Mouse (Mus musculus): ENCODE measurements around the gene Atp13a5. TPM values are rescaled to one million over a fixed set of nuclear protein-coding genes. Genes with fewer than 3 reads are reported as not detected.
A peak's percentile ranks its signal among the peaks of the same experiment; 100 is the strongest.

Atp13a5 gene
- total RNA-seq, 2 experiments from 2014 or later: 12.5 to 13.0 TPM

DNA sequence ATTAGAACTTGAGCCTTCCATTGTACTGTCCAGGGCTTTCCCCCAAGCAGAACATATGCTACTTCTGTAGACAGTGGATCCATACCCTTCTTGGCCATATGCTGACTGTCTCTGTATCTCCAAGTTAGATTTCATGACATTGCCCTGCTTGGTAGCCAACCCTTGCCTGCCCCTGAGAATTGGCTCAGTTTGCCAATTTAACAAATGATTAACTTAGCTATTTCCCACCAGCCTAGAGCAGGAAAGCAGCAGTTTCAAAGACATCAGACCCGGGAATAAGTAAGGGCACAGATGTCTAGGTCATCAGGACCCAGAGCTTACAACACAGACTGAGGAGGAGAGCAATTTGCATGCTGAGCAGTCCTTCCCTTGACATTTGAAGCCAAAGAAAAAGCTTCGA is 173.0 kb downstream of the Atp13a5 start:
- no peak for DNase-seq (ENCODE audit: low spot score in 2 of 2)

DNA sequence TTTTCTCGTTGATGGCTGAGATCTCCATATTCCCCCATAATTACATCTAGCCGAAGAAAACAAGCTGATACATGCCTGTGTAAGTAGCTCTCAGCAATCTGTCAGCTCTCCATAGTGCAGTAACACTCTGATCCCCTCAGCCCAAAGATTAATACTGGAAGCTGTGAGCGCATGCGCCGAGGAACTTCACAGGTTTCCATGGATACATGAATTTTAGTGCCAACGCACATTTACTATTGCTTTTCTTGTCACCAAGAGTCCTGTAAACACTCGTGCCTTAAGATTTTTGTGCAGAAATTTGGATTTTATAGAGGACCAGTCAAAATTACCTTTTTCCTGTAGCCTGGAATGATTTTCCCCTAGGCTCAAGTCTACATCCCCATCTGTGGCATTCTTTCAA is 173.7 kb downstream of the Atp13a5 start:
- DNase-seq (ENCODE audit: low spot score in 2 of 2): peak; percentile 26 to 53

- DNase-seq (ENCODE audit: low spot score in 2 of 2): no peak
Observed at GRCm38 (mm10) chr16:29201146-29201545, 177.4 kb downstream of the Atp13a5 start.

DNA sequence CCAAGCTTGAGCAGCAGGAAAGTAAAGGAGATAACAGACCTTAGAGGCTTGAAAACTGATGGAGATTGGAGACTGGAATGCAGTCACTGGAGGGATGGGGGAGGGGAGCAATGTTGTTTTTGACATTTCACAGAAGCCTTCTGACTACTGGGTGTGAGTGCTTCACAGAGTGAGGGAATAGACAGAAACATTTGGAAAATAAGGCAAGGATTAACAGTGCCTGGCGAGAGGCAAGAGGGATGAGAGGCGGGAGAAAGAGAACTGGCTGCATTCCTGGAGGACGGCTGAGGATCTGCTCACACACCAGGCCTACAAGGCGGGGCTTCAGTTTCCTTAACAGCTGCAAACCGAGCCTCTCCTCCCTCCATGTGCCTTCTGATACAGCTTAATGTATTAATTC is 180.1 kb downstream of the Atp13a5 start:
- peak in 1 of 2 experiments; percentile 40 for DNase-seq (ENCODE audit: low spot score in 2 of 2)

DNA sequence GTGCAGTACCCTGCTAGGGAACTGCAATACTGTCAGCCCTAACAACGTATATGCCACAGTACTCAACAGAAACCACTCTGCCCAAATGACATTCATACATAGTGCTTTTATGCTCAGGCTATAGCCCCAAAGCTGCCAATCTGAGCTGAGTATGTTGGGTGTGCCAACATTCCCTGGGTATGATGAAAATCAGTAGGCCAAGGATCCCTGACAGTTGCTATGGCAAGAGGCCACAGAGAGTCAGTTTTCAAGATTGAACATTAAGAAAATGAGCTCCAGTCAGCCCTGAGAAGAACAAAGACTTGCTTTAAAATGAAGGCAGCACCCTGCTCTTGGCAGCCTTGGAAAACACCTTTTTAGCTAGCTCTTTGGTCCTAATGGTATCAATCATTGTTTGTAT is 183.4 kb downstream of the Atp13a5 start:
- DNase-seq (ENCODE audit: low spot score in 2 of 2): no peak

- no peak for DNase-seq (ENCODE audit: low spot score in 2 of 2)
Observed at GRCm38 (mm10) chr16:29193981-29194380, 184.6 kb downstream of the Atp13a5 start.

GRCm38 (mm10) chr16:29192911-29193310 is 185.6 kb downstream of the Atp13a5 start:
- no peak for DNase-seq (ENCODE audit: low spot score in 2 of 2)

Other genes starting within 250 kb of the Atp13a5 start
- gene Hrasls, start 169.0 kb downstream of the Atp13a5 start, total RNA-seq (2021): 1 to 10 TPM; 7.0 to 8.0 TPM
- gene Atp13a4, start 166.1 kb upstream of the Atp13a5 start, total RNA-seq (2021): 10 to 100 TPM; 10.3 to 14.1 TPM
- gene Opa1, start 200.6 kb upstream of the Atp13a5 start, total RNA-seq (2021): 100 to 1,000 TPM; 109 to 110 TPM

Data from layer of hippocampus, postnatal 10 days (tissue).